Mouse (Mus musculus) CD4-positive, CD25-positive, alpha-beta regulatory T cell, adult 2 months (primary cell): ENCODE data around the gene Tex261.
"Not testable (repeated sequence)": the region's sequence is repeated elsewhere in the genome, so short reads cannot be mapped to it uniquely, and the experiment has no call there.

Source experiments
- DNase-seq: peaks from one replicate; pipeline ENCODE4 v3.0.0-alpha.2; 2012; ENCODE audit warnings: low read depth, low spot score

Gene Tex261

DNA sequence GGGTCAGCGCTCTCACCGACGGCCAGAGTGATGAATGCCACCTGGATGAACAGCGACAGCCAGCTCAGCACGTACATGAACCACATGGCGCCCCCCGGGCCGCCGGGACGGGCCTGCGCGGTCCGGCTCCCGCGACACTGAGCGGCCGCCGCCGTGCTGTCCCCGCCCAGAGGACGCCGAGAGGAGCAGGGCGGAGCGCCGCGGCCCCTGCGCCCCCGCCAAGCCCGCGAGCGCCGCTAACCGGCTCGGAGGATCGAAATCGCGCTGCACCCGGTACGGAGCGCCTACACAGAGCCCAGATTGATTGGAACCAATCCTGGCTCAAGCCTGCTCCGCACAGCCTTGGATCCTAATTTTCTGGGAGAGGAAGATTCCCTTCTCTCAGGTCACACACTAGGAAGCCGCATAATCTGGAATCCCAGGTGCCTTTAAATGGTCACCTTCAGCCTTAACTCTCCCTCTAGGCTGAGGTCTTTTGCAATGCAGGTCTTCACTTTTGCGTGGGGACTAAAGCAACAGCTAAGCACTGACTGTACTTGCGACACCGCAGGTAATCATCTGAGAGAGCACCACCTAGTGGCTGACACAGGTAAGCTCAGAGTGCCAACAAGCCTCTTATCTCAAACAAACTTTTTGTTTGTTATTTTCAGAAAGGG, at the start of gene Tex261:
Gene Tex261 (minus strand): TSS at position 176 of the 656 bp plus-strand sequence.
- peak; percentile 94 for DNase-seq

DNA sequence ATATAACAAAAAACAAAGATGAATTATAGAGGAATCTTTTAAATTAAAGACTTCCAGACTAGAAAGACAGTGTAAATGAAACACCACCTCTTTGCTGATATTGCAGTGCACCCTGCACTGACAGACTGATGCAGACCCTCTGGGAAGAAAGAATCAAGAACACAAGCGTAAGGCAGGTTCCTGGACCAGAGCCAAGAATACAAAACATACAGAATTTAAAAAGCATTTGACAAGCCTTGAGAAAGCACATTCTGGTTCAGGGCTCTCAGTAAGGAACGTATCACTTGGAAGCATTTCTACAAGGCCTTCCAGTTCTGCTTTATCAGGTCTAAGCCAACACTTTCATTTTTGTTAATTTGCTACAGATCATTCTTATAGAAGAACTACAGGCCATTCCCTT, 46.2 kb upstream of the Tex261 start:
- DNase-seq, result no peak

DNA sequence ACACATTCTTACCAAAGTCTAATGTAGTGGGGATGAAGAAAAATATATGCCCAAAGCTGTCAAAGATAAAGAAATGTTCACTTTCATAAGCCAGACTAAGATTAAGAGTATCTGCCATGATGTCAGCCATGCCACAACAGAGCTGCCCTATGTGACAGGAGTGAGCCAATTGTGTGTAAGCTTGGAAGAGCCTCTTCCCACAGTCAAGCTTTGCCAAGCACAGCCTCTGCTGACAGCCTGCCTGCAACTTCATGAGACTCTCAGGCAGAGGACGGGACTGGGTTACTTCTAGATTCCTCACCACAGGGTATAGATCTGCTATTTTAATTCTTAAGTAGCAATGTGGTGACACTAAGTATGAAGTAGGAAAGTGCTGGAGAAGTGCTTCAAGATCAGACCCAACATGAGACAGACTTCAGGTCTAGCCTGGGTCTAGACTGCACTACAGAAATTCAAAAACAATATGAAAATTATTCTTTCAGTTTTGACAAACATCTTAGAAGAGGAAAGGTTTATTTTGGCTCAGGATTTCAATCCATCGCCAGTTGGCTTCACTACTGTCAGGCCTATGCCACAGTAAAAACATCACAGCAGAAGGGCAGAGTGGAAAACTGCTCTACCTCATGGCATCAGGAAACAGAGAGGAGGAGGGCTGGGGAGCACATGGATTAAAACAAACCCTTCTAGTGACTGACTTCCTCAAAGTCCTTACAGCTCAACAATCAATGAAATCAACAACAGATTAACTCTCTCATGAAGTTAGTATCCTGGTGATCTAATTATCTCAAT, 45.3 kb upstream of the Tex261 start:
- DNase-seq, result no peak

DNA sequence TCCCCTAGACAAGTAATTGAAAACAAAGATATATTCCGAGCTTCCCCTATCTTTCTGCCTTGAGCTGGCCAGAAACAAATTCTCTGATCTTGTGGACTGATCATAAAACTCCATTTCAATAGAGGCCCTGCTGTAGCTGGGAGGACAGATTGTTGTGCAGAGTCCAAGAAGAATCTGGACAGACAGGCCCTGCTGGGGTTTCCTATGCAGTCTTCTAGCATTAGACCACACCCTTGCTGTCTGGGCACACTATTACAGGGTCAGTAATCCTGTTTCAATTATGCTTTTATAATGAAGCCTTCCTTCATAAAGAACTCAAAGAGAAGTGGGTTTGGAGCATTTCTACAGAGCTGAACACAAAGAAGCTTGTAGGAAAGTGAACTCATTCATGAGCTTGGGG, 43.4 kb upstream of the Tex261 start:
- DNase-seq, result no peak

DNA sequence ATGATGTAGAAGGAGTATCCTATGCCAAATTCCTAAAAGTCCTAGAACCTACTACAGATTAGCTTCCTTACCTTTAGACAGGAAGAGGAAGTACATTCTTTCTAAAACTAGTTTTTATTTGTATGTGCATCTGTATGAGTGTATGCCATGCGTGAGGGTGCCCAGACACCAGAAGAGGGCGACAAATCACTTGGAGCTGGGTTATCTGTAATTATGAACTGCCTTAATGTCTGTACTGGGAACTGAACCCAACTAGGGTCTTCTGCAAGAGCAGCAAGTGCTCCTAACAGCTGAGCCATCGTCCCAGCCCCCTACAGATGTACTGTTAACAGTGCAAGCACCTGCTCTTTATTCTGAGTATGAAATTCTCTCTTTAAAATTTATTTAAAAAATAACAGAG, 40.2 kb upstream of the Tex261 start:
- DNase-seq, result no peak

DNA sequence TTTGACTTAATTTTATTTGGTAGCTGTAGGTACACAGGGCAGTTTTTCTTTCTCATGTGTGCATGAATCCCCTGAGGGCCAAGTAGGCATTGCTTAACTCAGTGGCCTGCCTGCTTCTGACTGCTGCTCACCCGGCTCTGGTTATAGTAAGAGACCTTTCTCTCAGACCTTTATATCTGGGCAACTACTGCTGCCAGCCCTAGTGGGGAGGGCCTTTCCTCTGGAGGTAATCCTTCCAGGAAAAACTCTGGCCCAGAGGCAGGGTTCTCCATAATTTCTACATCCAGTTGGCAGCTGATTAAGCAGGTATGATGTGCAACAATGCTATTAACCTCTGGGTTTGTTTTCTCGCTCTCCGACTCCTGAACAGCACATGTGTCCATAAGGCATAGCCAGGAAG, 27.2 kb upstream of the Tex261 start:
- DNase-seq, result no peak

DNA sequence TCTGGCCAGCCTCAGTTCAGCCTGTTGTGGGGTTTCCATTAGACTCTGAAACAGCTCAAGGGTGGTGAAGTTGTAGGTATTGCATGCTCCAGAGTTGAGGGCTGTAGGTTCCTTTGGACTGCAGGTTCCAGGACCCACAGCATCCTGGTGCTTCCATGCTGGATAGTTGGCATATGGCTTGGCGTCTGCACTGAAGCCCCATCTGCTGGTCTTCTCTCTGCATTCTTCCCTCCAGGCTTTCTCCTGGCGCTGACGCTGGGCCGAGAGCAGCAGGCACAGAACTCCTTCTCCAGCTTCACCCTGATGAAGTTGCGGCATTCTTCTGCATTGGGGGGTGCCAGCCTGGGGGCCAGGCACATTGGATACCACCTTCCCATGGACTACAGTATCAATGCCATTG, 26.4 kb upstream of the Tex261 start:
- DNase-seq, result no peak

DNA sequence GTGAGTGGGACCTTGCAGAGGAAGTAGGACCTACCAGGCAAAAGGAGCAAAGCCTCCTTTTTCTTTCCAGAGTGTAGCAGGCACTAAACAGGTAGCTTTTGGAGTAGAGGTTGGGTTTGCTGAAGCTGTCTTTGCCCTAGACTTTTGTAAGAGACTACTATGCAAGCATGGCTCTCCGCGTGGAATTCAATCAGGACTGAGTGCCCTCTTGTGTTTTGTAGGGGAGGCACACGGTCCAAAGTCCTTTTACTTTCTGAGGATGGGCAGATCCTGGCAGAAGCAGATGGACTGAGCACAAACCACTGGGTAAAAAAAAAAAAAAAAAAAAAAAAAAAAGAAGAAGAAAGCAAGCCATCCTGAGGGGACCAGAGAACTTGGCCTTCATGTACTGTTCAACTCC, 21.1 kb upstream of the Tex261 start:
- no peak for DNase-seq

DNA sequence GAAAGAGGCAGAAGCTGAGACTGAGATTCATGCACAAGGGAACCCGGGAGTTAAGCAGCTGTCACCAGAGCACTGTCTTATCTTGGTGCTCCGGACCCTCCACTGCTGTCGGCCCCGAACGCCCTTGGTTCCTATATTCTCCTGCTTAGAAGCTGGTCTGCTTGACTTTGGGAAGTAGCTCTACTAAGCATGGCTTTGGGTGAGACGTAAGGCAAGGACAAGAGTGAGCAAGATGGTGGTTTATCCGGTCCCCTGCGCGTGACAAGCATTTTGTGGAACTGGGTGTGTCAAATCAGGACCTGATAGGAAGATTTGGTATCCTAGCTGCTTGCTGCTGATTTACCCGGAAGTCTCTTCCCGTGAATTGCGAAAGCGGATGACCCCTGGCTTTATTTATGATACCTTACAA, 19.9 kb upstream of the Tex261 start:
- DNase-seq, result peak; percentile 51

DNA sequence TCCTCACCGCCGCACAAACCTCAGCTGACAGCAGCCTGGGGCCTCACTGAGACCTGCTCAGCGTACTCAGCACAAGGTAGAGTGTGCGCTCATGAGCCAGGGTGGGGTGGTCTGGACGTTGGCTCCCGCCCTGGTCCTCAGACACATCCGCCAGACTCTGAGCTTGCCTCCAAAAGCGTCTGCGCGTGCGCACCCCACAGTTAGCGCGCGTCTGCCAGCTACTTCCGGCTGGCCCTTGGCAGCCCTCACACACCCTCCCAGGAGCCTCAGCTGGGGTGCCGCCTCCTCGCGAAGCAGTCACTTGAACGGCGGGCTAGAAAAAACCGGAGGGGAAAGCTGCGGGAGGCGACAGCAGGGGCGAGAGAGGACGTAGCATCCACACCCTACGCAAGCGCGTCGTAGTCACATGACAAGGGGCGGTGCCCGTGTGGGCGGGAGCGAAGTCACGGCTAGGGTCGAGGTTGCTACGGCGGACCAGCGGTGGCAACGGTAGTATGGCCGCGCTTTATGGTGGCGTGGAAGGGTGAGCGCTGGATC, 19.2 kb upstream of the Tex261 start, which contains the start of gene Nagk:
Gene Nagk (plus strand): TSS at position 223 of the 537 bp plus-strand sequence.
- DNase-seq, result peak; percentile 97

DNA sequence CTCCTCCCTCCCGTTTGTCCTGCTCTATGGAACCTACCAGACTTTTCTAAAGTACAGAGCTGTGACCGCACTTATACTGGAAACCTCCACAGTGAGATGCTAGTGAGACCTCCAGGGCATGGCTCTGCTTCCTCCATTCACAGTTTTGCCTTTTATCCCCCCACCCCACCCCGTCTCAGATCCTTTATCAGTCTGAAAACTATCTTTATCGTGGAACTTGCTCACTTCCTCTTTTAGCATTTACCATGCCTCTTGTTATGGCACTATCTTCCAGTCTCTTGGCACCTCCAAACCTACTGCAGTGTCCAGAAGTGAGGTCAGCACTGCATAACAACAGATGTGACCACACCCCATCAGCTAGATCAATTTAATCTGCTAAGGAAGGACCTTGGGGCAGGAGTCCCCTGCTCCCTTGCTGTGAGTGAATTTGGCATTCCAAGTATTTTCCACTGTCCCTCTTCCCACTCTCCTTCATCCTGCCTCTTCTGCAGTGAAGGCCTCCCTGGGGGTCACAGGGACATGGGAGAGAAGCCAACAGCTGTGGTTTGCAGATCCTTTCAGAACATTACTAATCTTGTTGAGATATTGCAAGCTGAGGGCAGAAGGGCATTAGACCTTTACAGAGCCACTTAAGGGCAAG, 15.8 kb upstream of the Tex261 start:
- no peak for DNase-seq

DNA sequence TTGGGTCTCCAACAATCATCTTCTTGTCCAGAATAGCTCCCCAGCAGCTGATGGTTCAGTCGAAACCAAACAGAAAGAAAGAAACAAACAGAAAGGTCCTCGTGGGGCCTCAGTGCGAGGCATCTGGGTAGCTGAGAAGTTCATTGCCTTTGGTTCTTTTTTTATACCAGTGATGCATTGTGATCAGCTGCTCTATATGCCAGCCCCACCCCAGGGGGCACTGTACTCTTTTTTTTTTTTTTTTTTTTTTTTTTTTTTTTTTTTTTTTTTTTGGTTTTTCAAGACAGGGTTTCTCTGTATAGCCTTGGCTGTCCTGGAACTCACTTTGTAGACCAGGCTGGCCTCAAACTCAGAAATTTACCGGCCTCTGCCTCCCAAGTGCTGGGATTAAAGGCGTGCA, 14.9 kb upstream of the Tex261 start:
- DNase-seq, result not testable (repeated sequence)

DNA sequence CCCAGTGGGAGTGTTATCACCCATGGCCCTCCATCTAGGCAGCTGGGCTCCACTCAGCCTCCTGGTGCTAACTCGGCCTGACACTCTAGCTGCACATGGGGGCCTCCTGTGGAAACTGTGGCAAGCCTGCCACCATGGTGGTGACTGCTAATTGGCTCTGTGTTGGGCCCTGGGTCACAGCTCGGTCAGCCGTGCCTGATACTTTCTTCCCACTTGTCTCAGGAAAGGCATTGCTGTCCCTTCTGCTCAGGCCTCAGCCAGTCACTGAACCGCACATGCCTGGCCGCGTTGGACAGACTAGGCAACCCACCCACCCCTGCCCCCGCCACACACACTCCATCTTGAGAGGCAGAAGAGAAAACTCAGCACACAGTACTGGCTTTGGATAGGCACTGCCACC, 12.9 kb upstream of the Tex261 start:
- DNase-seq, result no peak

DNA sequence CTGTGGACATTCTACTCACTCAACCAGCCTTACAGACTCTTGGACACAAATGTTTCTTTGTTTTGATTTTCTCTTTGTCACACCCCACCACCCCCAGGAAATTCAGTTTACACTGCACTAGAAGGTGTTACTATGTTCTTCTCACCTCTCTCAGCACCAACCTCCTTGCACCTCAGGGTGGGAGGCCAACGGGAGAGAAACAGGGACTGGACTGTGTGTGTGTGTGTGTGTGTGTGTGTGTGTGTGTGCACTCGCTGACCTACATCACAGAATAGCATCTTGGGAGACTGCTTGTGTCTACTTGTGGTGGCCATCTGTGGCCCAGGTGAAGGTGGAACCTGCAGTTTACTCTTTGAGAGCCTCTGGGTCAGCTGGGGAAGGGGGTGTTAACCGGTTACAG, 10.8 kb upstream of the Tex261 start:
- no peak for DNase-seq

DNA sequence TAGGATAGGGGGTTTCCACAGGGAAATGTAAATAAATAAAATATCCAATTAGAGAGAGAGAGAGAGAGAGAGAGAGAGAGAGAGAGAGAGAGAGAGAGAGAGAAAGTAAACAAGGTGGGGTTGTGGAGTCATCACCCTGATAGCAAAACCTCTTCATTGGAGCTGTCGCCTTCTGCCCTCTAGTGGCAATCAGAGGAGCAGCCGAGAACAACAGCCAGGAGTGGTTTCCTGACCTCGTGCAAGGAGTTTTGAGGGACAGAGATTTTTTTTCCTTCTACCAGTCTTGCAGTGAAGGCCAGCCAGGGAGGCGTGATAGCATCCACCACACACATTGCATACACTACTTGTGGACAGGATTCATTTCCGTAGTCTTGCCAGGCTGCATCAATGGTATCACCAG, 3.4 kb upstream of the Tex261 start:
- DNase-seq, result peak; percentile 79

DNA sequence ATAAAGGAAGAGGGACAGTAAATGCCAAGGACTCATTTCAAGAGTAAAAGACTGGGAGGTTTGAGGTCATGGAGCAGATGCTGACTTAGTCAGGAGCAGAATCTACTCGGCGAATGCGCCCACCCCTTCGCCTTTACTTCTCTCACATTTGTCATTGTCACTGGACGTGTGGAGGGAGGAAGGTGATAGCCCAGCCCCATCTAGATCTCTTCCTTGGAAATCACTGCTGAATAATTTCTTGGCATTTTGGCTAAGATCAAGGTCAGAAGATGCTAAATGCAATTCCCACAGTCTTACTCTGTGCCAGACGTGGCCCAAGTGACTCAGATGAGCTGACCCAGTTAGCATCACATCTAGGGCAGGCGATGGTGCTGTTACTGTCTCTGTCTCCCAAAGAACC, 2.7 kb upstream of the Tex261 start:
- DNase-seq, result no peak

DNA sequence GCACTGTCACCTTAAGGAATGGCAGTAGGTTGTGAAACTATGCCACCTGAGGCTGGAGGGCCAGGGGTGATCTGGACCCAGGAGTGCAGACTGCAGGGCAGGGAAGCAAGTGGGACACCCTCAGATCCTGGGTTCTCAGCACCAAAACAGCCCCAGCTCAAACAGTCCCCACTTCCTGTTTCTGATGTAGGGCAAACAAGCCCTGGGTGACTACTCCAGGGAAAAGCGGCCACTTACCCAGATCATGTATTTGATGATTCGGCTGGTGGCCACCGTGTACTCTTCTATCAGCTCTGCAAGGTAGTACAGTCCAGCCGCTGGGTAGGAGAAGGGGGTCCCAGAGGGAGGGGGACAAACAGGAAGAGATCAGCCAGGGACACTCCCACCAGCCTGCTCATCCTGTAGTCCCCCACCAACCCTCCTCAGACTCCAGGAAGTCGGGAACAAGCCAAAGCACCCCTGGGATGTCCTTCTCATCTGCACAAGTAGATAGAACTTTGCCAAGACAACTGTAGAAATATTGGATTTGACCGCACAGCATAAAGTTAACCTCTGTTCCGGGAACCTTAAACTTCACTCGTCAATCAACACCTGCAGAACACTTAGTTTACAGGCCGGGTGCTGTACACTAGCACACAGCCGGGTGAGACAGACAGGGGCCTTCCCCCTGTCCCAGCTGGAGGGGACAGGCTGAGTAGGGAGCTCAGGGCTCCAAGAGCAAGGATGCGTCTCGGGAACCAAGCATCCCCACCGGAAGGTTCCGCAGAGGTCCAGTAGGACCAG, 641 bp downstream of the Tex261 start:
- DNase-seq, result peak; percentile 17

DNA sequence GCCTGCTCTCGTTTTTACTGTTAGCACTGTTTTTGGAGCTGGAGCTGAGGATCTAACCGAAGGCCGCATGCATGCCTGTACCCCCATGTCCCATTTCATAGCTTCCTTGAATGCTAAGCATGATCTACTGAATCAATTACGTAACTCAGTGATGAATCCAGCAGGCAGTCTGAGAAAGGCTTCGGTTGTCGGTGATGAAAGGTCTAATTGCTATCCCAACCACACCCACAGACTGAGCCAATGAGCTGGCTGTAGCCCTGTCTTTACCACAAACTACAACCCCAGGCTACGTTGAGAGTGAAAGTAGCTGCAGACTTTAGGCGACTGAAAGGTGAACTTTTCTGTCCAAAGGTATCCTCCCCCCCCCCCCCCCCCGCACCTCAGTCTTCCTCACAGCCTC, 1.5 kb downstream of the Tex261 start:
- no peak for DNase-seq

DNA sequence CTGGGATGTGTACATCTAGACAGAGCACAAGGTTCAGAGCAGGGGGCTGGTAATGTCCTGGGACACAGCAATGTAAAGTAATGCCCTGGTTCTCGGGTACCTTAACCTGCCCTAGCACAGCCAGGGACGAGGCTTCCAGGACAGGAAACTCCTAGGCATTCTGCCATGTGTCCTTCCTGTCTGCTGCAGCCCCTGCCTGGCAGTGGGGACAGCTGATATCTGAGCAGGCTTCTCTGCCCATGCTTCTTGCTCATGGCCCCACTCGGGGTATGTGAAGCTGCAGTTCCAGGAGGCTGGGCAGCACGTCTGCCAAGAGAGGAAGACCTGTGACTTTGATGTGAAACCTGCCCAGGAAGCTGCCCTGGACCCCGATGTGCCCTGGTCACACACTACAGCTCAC, 7.1 kb downstream of the Tex261 start:
- DNase-seq, result no peak

DNA sequence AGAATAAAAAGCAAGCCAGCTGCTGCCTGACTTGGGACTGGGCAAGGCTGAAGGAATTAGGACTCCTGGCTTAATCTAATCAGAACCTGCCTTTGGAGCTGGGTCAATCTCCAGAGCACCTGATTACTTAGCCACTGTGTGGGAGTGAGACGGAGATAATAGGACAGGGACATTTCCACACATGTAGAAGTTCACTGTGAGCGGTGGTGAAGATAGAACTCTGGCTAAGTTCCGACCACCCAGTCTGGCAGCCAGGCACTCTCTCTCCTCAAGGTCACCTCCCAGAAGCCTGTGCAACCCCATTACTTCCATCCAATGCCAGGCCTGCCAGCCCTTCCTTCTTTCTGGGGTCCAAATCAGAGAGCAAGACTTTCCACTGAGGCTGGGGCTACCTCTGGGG, 8.6 kb downstream of the Tex261 start:
- DNase-seq, result no peak

DNA sequence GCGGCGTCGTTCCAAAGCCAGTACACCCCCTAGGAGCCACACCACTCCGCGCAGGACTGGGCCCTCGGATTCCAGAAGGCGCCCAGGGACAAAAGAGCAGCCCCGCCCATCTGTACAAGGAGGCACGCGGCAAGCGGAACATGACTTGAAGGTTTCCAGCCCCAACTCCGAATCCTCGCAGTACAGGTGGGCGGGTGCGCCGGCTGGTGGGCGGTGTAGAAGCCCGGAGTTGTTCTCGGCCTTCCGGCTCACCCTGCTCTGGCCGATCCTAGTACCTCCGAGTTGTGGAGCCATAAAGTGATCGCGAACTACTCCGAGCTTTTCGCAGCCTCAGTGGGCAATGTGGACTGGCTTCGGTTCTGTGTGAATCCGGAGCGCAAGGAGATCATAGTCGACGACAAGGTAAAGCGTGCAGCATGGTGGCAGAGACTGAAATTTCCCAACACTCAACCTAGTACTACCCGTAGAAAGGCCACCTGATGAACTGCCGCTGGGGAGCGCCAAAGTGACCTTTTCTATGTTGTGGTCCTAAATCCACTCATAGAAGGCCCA, 12.7 kb downstream of the Tex261 start:
- peak; percentile 38 for DNase-seq
